8 mouse cellular contexts compared by ENCODE assay signal in genomic region chr9:21181421-21182220, GRCm38 (mm10). TPM values are rescaled to one million over a fixed set of nuclear protein-coding genes. Genes with fewer than 3 reads are reported as not detected.
DNase-seq lines count a peak whose midpoint lies in the region; ATAC-seq and TF ChIP-seq lines count a peak whose summit lies in the region.

No protein-coding gene starts in this region.

- peak; percentile 74 for DNase-seq in R1 (ENCODE audit: low read depth, low spot score)
- peak; percentile 40 for DNase-seq in gastrocnemius, postnatal 25 days
- peak; percentile 45 for DNase-seq in testis, postnatal 14 days (ENCODE audit: low spot score)
- DNase-seq in spleen, postnatal 14 days (ENCODE audit: low spot score in 2 of 2): no peak

- no peaks in the 10 kb centered on the region for H3K27me3 ChIP-seq in erythroblast, embryonic 14.5 days (ENCODE audit: control insufficient read depth)
- no peaks in the 10 kb centered on the region for H3K27me3 ChIP-seq in intestine, postnatal 0 days (replicated peaks; ENCODE audit: control insufficient read depth, insufficient read depth, low read length)

- H3K27ac ChIP-seq in intestine, postnatal 0 days (ENCODE audit: low read depth, low read length): no peak overlapping the region
- peak overlapping the region; percentile 44 for H3K27ac ChIP-seq in macrophage

- WGBS in intestine, postnatal 0 days: 4% methylated on average over 38 of the region's 48 CpGs
- under 1% methylated on average over 48 of the region's 48 CpGs for WGBS in macrophage (ENCODE audit: missing documents)

- H3K9ac ChIP-seq in intestine, postnatal 0 days (ENCODE audit: low read depth, low read length): peak overlapping the region; percentile 50

- peak overlapping the region; percentile 64 for H3K4me3 ChIP-seq in erythroblast, embryonic 14.5 days (replicated peaks)
- peak overlapping the region; percentile 45 for H3K4me3 ChIP-seq in intestine, postnatal 0 days (ENCODE audit: low read depth, low read length)
- peak overlapping the region; percentile 60 for H3K4me3 ChIP-seq in macrophage (ENCODE audit: inconsistent target)

- peaks cover 14% of the 10 kb centered on the region; the same call in 1 of the 2 replicates for H3K79me2 ChIP-seq in macrophage (ENCODE audit: inconsistent target)

- no peak for TF ChIP-seq CTCF in intestine, postnatal 0 days (IDR thresholded peaks at IDR 0.05; ENCODE audit: low read depth)

- no peaks in the 10 kb centered on the region for H3K36me3 ChIP-seq in erythroblast, embryonic 14.5 days (ENCODE audit: control insufficient read depth)
- no peaks in the 10 kb centered on the region for H3K36me3 ChIP-seq in intestine, postnatal 0 days (ENCODE audit: control insufficient read depth, insufficient read depth)
- no peaks in the 10 kb centered on the region for H3K36me3 ChIP-seq in macrophage (ENCODE audit: inconsistent target)

- H3K4me1 ChIP-seq in erythroblast, embryonic 14.5 days (ENCODE audit: control insufficient read depth): peaks cover 42% of the 10 kb centered on the region
- peaks cover 2% of the 10 kb centered on the region; the same call in 1 of the 2 replicates for H3K4me1 ChIP-seq in intestine, postnatal 0 days (replicated peaks; ENCODE audit: control insufficient read depth, insufficient read depth, low read length)

- peak overlapping the region; percentile 80 for H3K4me2 ChIP-seq in intestine, postnatal 0 days (replicated peaks; ENCODE audit: low read depth)

- H3K9me3 ChIP-seq in erythroblast, embryonic 14.5 days (ENCODE audit: control insufficient read depth, low read length): no peaks in the 10 kb centered on the region
- no peaks in the 10 kb centered on the region for H3K9me3 ChIP-seq in intestine, postnatal 0 days (ENCODE audit: control insufficient read depth)

- ATAC-seq in erythroblast, adult 5-6 weeks (replicated peaks; ENCODE audit: low FRiP score, poor library complexity, severe bottlenecking): no peak
- ATAC-seq in intestine, postnatal 0 days: 0 out of 2 replicates have a peak, but pooled peaks have one; percentile 35

RNA-seq across cellular contexts. Expression of gene Pde4a, which starts 16.1 kb away (rescaled TPM):
- polyA plus RNA-seq in erythroblast, embryonic 14.5 days (2012): 0.04 and 0.05 TPM in 2 replicates
- 2.5 and 2.7 TPM in 2 replicates for total RNA-seq in erythroblast, adult 5-6 weeks (2015; ENCODE audit: low replicate concordance)
- 0.77 and 1.1 TPM in 2 replicates for total RNA-seq in erythroblast, adult 5-6 weeks (2017; ENCODE audit: low replicate concordance)
- 10 to 100 TPM; 44.6 to 46.7 TPM for total RNA-seq in gastrocnemius, postnatal 25 days (2021)
- 2.8 and 3.5 TPM in 2 replicates for polyA plus RNA-seq in intestine, postnatal 0 days (2015; fragmentation: Nextera tagmentation; extraction: Ambion mirVana)
- total RNA-seq in macrophage (2018; cell fraction: chromatin; rRNA removed): 10 to 100 TPM in 21 of 26 experiments, 1 to 10 TPM in 5; 5.5 to 39.0 (median 18.5) TPM
- total RNA-seq in macrophage (2018; cell fraction: cytosol; rRNA removed): 1 to 10 TPM; 2.4 to 9.2 (median 7.3) TPM
- total RNA-seq in macrophage (2018; cell fraction: nucleus; rRNA removed): 10 to 100 TPM in 19 of 26 experiments, 1 to 10 TPM in 7; 4.9 to 34.1 (median 16.7) TPM
- 6.5 to 7.1 TPM (median 6.8 TPM) in 3 replicates for polyA plus RNA-seq in macrophage (2018)

RNA-seq across cellular contexts. Expression of gene Cdc37, which starts 31.8 kb away (rescaled TPM):
- polyA plus RNA-seq in erythroblast, embryonic 14.5 days (2012): 12.7 and 17.4 TPM in 2 replicates
- 21.9 and 29.8 TPM in 2 replicates for total RNA-seq in erythroblast, adult 5-6 weeks (2015; ENCODE audit: low replicate concordance)
- 35.5 and 75.3 TPM in 2 replicates for total RNA-seq in erythroblast, adult 5-6 weeks (2017; ENCODE audit: low replicate concordance)
- 100 to 1,000 TPM; 120 to 126 TPM for total RNA-seq in gastrocnemius, postnatal 25 days (2021)
- 113 and 115 TPM in 2 replicates for polyA plus RNA-seq in intestine, postnatal 0 days (2015; fragmentation: Nextera tagmentation; extraction: Ambion mirVana)
- total RNA-seq in macrophage (2018; cell fraction: chromatin; rRNA removed): 10 to 100 TPM; 40.1 to 93.8 (median 70.7) TPM
- 100 to 1,000 TPM; 123 to 178 (median 150) TPM for total RNA-seq in macrophage (2018; cell fraction: cytosol; rRNA removed)
- total RNA-seq in macrophage (2018; cell fraction: nucleus; rRNA removed): 10 to 100 TPM; 45.9 to 97.7 (median 66.8) TPM
- 166 to 206 TPM (median 199 TPM) in 3 replicates for polyA plus RNA-seq in macrophage (2018)

RNA-seq across cellular contexts. Expression of gene Tyk2, which starts 50.6 kb away (rescaled TPM):
- polyA plus RNA-seq in erythroblast, embryonic 14.5 days (2012): 0.26 and 0.30 TPM in 2 replicates
- 2.7 and 4.2 TPM in 2 replicates for total RNA-seq in erythroblast, adult 5-6 weeks (2015; ENCODE audit: low replicate concordance)
- total RNA-seq in erythroblast, adult 5-6 weeks (2017; ENCODE audit: low replicate concordance): 3.3 and 5.3 TPM in 2 replicates
- 1 to 10 TPM; 4.7 to 5.8 TPM for total RNA-seq in gastrocnemius, postnatal 25 days (2021)
- polyA plus RNA-seq in intestine, postnatal 0 days (2015; fragmentation: Nextera tagmentation; extraction: Ambion mirVana): 8.0 and 9.2 TPM in 2 replicates
- total RNA-seq in macrophage (2018; cell fraction: chromatin; rRNA removed): 100 to 1,000 TPM; 145 to 475 (median 281) TPM
- 100 to 1,000 TPM in 1 of 26 experiments, 10 to 100 TPM in 25; 31.2 to 105 (median 49.4) TPM for total RNA-seq in macrophage (2018; cell fraction: cytosol; rRNA removed)
- 100 to 1,000 TPM; 118 to 306 (median 168) TPM for total RNA-seq in macrophage (2018; cell fraction: nucleus; rRNA removed)
- 22.8 to 47.7 TPM (median 23.6 TPM) in 3 replicates for polyA plus RNA-seq in macrophage (2018)

RNA-seq across cellular contexts. Expression of gene Keap1, which starts 57.5 kb away (rescaled TPM):
- 4.2 and 5.2 TPM in 2 replicates for polyA plus RNA-seq in erythroblast, embryonic 14.5 days (2012)
- 4.6 and 6.9 TPM in 2 replicates for total RNA-seq in erythroblast, adult 5-6 weeks (2015; ENCODE audit: low replicate concordance)
- 6.8 and 8.9 TPM in 2 replicates for total RNA-seq in erythroblast, adult 5-6 weeks (2017; ENCODE audit: low replicate concordance)
- 10 to 100 TPM; 55.0 to 56.3 TPM for total RNA-seq in gastrocnemius, postnatal 25 days (2021)
- 38.3 and 42.4 TPM in 2 replicates for polyA plus RNA-seq in intestine, postnatal 0 days (2015; fragmentation: Nextera tagmentation; extraction: Ambion mirVana)
- 10 to 100 TPM in 22 of 26 experiments, 1 to 10 TPM in 4; 4.2 to 89.0 (median 47.5) TPM for total RNA-seq in macrophage (2018; cell fraction: chromatin; rRNA removed)
- total RNA-seq in macrophage (2018; cell fraction: cytosol; rRNA removed): 10 to 100 TPM; 16.0 to 98.5 (median 45.4) TPM
- 100 to 1,000 TPM in 2 of 26 experiments, 10 to 100 TPM in 24; 11.3 to 126 (median 54.7) TPM for total RNA-seq in macrophage (2018; cell fraction: nucleus; rRNA removed)
- 27.5 to 46.5 TPM (median 35.7 TPM) in 3 replicates for polyA plus RNA-seq in macrophage (2018)

Comparison
In these comparisons a context has a peak if more than half of its experiments do, and no peak if none do; other contexts are left out.
1. DNase-seq: peak in R1 (single experiment), gastrocnemius, postnatal 25 days (single experiment) and testis, postnatal 14 days (single experiment); none in spleen, postnatal 14 days (0 of 2).
2. Peak in every context shown above with its lines, with median percentiles within 50 percentile points of each other: H3K4me3 ChIP-seq.